Mouse (Mus musculus) adrenal gland, adult (tissue): ENCODE results near the gene Safb2.
"Not testable (repeated sequence)": the region's sequence is repeated elsewhere in the genome, so short reads cannot be mapped to it uniquely, and the experiment has no call there.

ENCODE experiments used
- DNase-seq, 2 experiments: peaks; one replicate each; pipeline ENCODE4 v3.0.0; 2022 to 2023; ENCODE audit warnings: low spot score in 1 of 2; ENCODE audit not compliant: inconsistent age in 2 of 2

Safb2 gene

GRCm38 (mm10) chr17:56584257-56585130, at the start of gene Safb2, which contains the start of gene Safb:
Gene Safb2, minus strand, starts transcription at chr17:56584585.
Gene Safb, plus strand, starts transcription at chr17:56584825.
- peak; percentile 99 to 100 for DNase-seq

DNA sequence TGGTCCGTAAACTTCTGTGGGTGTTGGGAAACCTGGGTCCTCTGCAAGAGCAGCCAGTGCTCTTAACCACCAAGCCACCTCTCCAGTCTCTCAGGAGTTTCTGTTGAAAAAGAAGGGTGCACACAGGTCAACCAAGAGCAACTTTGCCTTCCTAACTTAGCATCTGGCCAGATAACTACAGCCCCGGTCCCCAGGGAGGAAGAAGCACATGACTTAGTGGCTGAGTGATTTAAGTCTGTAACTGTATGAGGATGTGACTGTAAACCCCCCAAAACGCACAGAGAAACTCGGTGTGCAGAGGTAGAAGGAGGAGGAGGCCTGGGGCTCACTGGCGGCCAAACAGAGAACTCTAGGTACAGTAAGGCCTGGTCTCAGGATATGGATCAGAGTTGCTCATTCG, 49.6 kb upstream of the Safb2 start:
- peak in 1 of 2 experiments; percentile 31 for DNase-seq

GRCm38 (mm10) chr17:56631807-56632206, 47.4 kb upstream of the Safb2 start:
- DNase-seq: no peak

DNA sequence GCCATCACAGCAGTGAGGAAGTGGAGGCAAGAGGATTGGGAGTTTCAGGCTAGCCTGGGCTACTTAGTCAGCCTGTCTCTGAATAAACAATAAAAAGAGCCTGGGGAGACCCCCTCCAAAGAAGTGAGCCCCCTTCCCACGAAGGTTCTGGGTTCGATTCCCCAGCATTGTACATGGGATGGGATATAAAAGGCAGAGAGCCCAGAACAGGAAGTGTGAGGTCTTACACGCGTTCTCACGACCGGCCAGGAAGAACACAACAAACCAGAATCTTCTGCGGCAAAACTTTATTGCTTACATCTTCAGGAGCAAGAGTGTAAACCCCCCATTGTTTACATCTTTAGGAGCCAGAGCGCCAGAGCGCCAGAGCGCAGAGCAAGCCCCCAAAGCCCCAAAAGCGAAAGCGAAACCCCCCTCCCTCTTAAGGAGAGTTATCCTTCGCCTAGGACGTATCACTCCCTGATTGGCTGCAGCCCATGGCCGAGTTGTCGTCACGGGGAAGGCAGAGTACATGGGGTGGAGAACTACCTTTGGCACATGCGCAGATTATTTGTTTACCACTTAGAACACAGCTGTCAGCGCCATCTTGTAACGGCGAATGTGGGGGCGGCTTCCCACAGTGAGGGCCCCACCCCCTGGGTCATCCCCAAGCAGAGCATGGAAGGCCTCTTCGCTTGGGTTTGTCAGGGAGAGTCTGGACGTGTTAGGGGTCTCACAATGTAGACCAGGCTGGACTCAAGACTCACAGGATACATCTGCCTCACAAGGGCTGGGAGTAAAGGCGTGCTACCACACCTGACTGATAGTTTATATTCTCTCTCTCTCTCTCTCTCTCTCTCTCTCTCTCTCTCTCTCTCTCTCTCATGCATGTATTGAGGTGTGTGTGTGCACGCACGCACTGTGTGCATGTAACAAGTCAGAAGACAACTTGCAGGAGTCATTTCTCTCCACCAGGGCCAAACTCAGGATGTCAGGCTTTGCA, 45.7 kb upstream of the Safb2 start:
- DNase-seq: not testable (repeated sequence)

GRCm38 (mm10) chr17:56627530-56628277, 43.3 kb upstream of the Safb2 start, which contains the start of gene Catsperd:
Gene Catsperd, plus strand, starts transcription at chr17:56628143.
- peak; percentile 63 to 84 for DNase-seq

- peak; percentile 98 to 99 for DNase-seq
Measured at GRCm38 (mm10) chr17:56626754-56627470, 42.5 kb upstream of the Safb2 start, which contains the start of gene Lonp1. Gene Lonp1, minus strand, starts transcription at chr17:56626887.

- no peak for DNase-seq
Measured at GRCm38 (mm10) chr17:56626260-56626659, 41.9 kb upstream of the Safb2 start.

GRCm38 (mm10) chr17:56625495-56625894, 41.1 kb upstream of the Safb2 start:
- DNase-seq: peak; percentile 87 to 94

GRCm38 (mm10) chr17:56617628-56618027, 33.2 kb upstream of the Safb2 start:
- DNase-seq: peak in 1 of 2 experiments; percentile 30

- no peak for DNase-seq
Measured at GRCm38 (mm10) chr17:56616725-56617124, 32.3 kb upstream of the Safb2 start.

DNA sequence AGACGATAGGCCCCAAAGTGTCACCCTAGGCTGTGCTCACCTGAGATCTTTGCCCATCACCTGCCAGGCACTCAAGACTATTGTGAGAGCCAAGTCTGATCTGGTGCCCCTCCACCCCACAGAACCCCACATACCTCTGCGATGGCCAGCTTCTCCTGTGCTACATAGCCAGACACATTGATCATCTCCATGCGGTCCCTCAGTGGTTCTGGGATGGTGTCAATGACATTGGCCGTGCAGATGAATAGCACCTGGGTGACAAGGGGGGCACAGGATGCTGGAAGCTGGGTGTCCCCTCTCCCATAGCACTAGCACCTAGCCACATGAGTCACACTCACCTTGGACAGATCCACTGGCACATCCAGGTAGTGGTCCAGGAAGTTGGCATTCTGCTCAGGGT, 31.4 kb upstream of the Safb2 start:
- no peak for DNase-seq

- no peak for DNase-seq
Measured at GRCm38 (mm10) chr17:56615136-56615784, 30.9 kb upstream of the Safb2 start.

DNA sequence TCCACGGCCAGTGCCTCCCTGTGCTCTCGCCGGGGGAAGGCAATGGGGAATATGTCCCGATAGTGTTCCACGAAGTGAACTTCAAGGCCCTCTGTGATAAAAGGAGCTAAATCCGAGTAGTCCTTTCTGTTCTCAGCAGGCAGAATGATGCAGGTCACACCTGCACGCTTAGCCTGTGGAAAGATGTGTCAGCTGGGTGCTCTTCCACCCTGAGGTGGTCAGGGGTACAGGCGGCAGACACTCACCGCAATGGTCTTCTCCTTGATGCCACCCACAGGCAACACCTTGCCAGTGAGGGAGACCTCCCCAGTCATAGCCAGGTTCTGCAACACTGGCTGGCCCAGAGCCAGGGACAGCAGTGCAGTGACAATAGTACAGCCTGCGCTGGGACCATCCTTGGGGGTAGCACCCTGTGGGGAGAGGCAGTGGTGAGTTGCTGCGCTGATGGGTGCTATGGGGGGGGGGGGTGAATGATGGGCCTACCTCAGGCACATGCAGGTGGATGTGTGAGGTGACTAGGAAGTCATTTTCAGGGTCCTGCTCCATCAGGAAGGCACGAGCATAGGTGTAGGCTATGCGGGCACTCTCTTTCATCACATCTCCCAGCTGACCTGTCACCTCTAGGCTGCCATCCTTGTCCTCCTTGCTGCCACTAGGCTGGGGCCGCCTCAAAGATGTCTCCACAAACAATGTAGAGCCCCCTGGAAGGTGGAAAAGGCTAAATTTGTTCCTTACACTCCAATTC, 30.2 kb upstream of the Safb2 start:
- peak; percentile 62 to 79 for DNase-seq

DNA sequence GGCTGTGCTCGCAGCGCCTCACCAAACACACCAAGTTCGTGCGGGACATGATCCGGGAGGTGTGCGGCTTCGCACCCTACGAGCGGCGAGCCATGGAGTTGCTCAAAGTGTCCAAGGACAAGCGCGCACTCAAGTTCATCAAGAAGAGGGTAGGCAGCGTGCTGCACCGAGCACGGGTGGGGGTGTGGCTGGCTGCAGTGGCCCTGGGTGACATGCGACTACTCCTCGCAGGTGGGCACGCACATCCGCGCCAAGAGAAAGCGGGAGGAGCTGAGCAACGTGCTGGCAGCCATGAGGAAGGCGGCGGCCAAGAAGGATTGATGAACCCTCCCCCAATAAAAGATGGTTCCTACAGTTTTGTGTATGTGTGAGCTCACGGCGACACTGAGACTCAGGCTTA, 29.5 kb upstream of the Safb2 start:
- peak; percentile 68 to 87 for DNase-seq

DNA sequence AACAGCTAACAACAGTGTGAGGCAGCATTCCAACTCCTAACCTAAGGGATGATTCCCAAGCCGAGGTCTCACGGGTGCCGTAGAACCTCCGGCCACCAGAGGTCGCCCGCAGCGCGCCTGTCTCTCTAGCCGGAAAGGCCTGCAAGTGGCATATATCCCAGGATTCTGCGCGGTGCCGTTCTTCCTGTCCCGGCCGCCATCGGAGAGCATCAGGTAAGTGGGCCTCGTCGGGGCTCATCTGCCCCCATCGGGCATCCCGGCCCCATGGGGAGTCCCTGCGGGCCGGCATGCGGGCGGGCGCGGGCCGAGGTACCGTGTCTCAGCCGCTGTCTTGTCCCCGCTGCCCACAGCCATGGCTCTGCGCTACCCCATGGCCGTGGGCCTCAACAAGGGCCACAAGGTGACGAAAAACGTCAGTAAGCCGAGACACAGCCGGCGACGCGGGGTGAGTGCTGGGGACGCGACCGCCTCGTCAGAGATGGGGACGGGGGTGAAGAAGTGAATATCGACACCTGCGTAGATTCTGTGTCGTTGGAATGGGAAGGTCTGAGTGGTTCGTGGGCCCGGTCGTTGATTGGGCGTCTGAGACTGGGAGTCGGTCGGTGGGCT, 29.0 kb upstream of the Safb2 start, which contains the start of gene Rpl36:
Rpl36 (plus strand) TSS at position 181 of the 609 bp plus-strand sequence.
- DNase-seq: peak; percentile 95 to 99

- DNase-seq: not testable (repeated sequence)
Measured at GRCm38 (mm10) chr17:56612565-56612939, 28.2 kb upstream of the Safb2 start.

DNA sequence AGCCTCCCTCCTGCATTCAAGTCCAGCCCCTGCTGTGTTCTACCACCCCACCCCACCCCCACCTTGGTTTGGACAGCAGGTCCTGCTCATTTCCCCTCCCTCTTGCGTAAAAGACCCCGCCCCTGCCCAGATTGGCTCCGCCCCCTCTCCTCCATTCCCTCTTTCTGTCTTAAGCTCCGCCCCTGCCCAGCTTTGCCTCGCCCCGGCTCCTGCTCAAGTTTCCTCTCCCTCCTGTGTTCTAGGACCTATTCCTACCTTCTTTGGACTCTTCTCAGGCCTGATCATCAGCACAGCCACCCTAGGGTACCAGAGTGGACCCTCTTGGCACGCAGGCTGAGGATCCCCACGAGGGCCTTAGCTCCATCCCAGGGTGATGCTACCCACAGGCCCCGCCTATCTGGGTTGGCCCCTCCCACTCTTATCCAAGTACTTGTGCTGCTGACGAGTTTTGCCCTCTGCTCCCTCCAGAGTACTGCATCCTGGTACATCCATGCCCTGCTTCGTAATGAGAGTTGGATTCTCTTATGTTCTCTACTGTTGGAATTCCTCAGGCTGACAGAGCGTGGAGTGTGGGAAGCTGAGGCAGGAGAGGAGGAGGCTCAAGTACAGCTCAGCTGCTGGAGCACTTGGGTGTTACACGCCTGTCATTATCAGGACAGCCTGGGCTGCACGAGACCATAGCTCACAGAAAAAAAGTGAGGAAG, 27.6 kb upstream of the Safb2 start:
- peak; percentile 67 to 80 for DNase-seq

DNA sequence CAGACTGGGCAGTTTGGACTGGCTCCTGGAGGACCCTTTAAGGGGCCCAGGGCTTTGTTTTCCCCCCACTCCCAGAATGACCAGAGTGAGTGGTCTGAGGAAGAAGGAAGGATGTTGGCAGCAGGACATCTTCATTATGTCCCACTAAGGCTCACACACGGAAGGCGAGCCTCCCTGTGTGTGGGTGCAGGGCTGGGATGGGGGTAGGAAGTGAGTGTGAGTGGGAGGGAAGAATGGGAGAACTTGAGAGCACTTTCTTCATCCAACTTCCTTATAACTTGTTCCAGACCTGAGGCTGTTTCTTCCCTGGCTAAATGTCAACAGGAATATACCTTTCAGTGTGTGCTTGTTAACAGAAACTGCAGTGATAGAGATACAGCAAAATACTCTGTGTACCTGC, 26.9 kb upstream of the Safb2 start:
- DNase-seq: no peak
